Mouse (Mus musculus) heart, embryonic 14.5 days (tissue): ENCODE data around the gene Tnfrsf1a. TPM values are rescaled to one million over a fixed set of nuclear protein-coding genes. Genes with fewer than 3 reads are reported as not detected.

ENCODE experiments used
- ATAC-seq: fragments of 200-750 bp; cut with Nextera tagmentation; 2 replicates; pipeline ENCODE4 v1.8.0; 2017; ENCODE audit warnings: low read depth, moderate TSS enrichment; ENCODE audit not compliant: insufficient number of reproducible peaks, insufficient read depth, low FRiP score
- H3K27ac ChIP-seq, 2 experiments: fragments of 200-500 bp in 1 of 2; fragments of 300-500 bp in 1 of 2; sonication (generic) in 1 of 2; replicated peaks in 1 of 2; 2 replicates each; pipeline ENCODE4 v1.5.1; 2012 to 2014; ENCODE audit warnings: low read depth in 2 of 2, low read length in 2 of 2, control low read depth in 1 of 2, mild to moderate bottlenecking in 1 of 2, mixed read lengths in 1 of 2; ENCODE audit not compliant: control insufficient read depth in 1 of 2, insufficient read depth in 1 of 2
- H3K27me3 ChIP-seq: fragments of 300-500 bp; sonication (generic); 2 replicates; pipeline ENCODE4 v1.6.1; 2014; ENCODE audit warnings: mild to moderate bottlenecking, low read length, control low read depth; ENCODE audit not compliant: control insufficient read depth, insufficient read depth
- H3K36me3 ChIP-seq: fragments of 300-500 bp; sonication (generic); 2 replicates; pipeline ENCODE4 v1.6.1; 2014; ENCODE audit warnings: mild to moderate bottlenecking, control low read depth, low read length, mixed read lengths; ENCODE audit not compliant: control insufficient read depth, insufficient read depth
- H3K4me1 ChIP-seq, 2 experiments: fragments of 200-500 bp in 1 of 2; fragments of 300-500 bp in 1 of 2; sonication (generic) in 1 of 2; 2 replicates each; pipeline ENCODE4 v1.6.1; 2012 to 2014; ENCODE audit warnings: low read length in 2 of 2, control low read depth in 1 of 2, mixed read lengths in 1 of 2; ENCODE audit not compliant: control insufficient read depth in 2 of 2, insufficient read depth in 2 of 2
- H3K4me2 ChIP-seq: fragments of 300-500 bp; sonication (generic); 2 replicates; pipeline ENCODE4 v1.6.1; 2014; ENCODE audit warnings: mild to moderate bottlenecking, low read length
- H3K4me3 ChIP-seq, 2 experiments: fragments of 200-500 bp in 1 of 2; fragments of 300-500 bp in 1 of 2; sonication (generic) in 1 of 2; 2 replicates each; pipeline ENCODE4 v1.5.1; 2012 to 2014; ENCODE audit warnings: low read length in 2 of 2, mild to moderate bottlenecking in 2 of 2, control low read depth in 1 of 2, low read depth in 1 of 2, moderate library complexity in 1 of 2; ENCODE audit not compliant: control insufficient read depth in 1 of 2, insufficient read depth in 1 of 2
- H3K9ac ChIP-seq: fragments of 300-500 bp; sonication (generic); 2 replicates; pipeline ENCODE4 v1.6.1; 2014; ENCODE audit warnings: mild to moderate bottlenecking, low read length
- H3K9me3 ChIP-seq: fragments of 300-500 bp; sonication (generic); 2 replicates; pipeline ENCODE4 v1.6.1; 2016; ENCODE audit warnings: low read length, control low read depth; ENCODE audit not compliant: control insufficient read depth
- WGBS: fragments of 180-500 bp; shearing (Covaris S2); extraction: QIAGEN DNeasy Blood & Tissue Kit; methylation state at CpG from one replicate; pipeline ENCODE4 v1.1.7; 2014; 5-methylcytosine and 5-hydroxymethylcytosine counted together
- polyA plus RNA-seq: library from polyadenylated mRNA; unstranded; fragments of >200 nt; fragmentation: Nextera tagmentation; extraction: Ambion mirVana; gene quantifications from 2 replicates; pipeline ENCODE4 v1.2.1, GENCODE M21; 2014

Gene Tnfrsf1a
- polyA plus RNA-seq, 1 experiment from 2014 or later, result 43.5 TPM

GRCm38 (mm10) chr6:125317077-125317476 lies 32.1 kb upstream of the Tnfrsf1a start:
- Histone ChIP-seq H3K4me3 (no peak overlapping the region), H3K27me3 (peaks cover 26% of the 10 kb centered on the region), H3K4me1 (peaks cover 20 to 23% of the 10 kb centered on the region in 2 experiments), H3K27ac (no peak overlapping the region), H3K36me3 (no peaks in the 10 kb centered on the region; the same call in 1 of the 2 replicates), H3K9ac (no peak overlapping the region), H3K9me3 (no peaks in the 10 kb centered on the region), H3K4me2 (no peak overlapping the region)
- no peak for ATAC-seq
- WGBS, result 17% methylated on average over 7 of the region's 7 CpGs

GRCm38 (mm10) chr6:125318981-125319918 lies 29.9 kb upstream of the Tnfrsf1a start:
- Histone ChIP-seq H3K4me3 (no peak overlapping the region), H3K4me1 (peaks cover 6 to 10% of the 10 kb centered on the region in 2 experiments; a peak in 3 of 4 replicates), H3K9ac (no peak overlapping the region), H3K27me3 (peaks cover 43% of the 10 kb centered on the region), H3K4me2 (no peak overlapping the region), H3K27ac (no peak overlapping the region), H3K36me3 (no peaks in the 10 kb centered on the region), H3K9me3 (no peaks in the 10 kb centered on the region)
- 64% methylated on average over 15 of the region's 15 CpGs for WGBS
- no peak for ATAC-seq

- Histone ChIP-seq H3K36me3 (no peaks in the 10 kb centered on the region), H3K27ac (no peak overlapping the region), H3K27me3 (peaks cover 43% of the 10 kb centered on the region), H3K4me3 (no peak overlapping the region), H3K4me1 (peaks cover 4 to 8% of the 10 kb centered on the region in 2 experiments; a peak in 2 of 4 replicates), H3K9ac (no peak overlapping the region), H3K9me3 (no peaks in the 10 kb centered on the region), H3K4me2 (no peak overlapping the region)
- no peak for ATAC-seq
These were observed 29.3 kb upstream of the Tnfrsf1a start for GRCm38 (mm10) chr6:125319919-125320296.

GRCm38 (mm10) chr6:125320323-125320722 lies 28.8 kb upstream of the Tnfrsf1a start, which contains the start of gene Scnn1a:
TSS of gene Scnn1a (plus strand) at chr6:125320659.
- H3K27me3 ChIP-seq, result peaks cover 43% of the 10 kb centered on the region
- H3K9me3 ChIP-seq, result no peaks in the 10 kb centered on the region
- H3K9ac ChIP-seq, result peak within 1 kb of the TSS; percentile 30; the same call in 1 of the 2 replicates
- H3K27ac ChIP-seq, result no peak within 1 kb of the TSS
- no peak within 1 kb of the TSS for H3K4me3 ChIP-seq
- ATAC-seq, result no peak
- H3K4me2 ChIP-seq, result peak within 1 kb of the TSS; percentile 39
- no peaks in the 10 kb centered on the region for H3K36me3 ChIP-seq
- peaks cover 7 to 11% of the 10 kb centered on the region in 2 experiments; a peak in 2 of 4 replicates for H3K4me1 ChIP-seq
- 100% methylated on average over 1 of the region's 1 CpGs for WGBS

GRCm38 (mm10) chr6:125321114-125321855 lies 27.9 kb upstream of the Tnfrsf1a start:
- Histone ChIP-seq H3K27me3 (peaks cover 43% of the 10 kb centered on the region), H3K9me3 (no peaks in the 10 kb centered on the region), H3K4me2 (peak overlapping the region; percentile 39), H3K9ac (peak overlapping the region; percentile 30; the same call in 1 of the 2 replicates), H3K4me3 (no peak overlapping the region), H3K4me1 (peaks cover 10 to 14% of the 10 kb centered on the region in 2 experiments; a peak in 2 of 4 replicates), H3K27ac (no peak overlapping the region), H3K36me3 (no peaks in the 10 kb centered on the region)
- ATAC-seq, result no peak
- WGBS, result 11% methylated on average over 26 of the region's 26 CpGs

- H3K27me3 ChIP-seq, result peaks cover 43% of the 10 kb centered on the region
- H3K27ac ChIP-seq, result no peak overlapping the region
- H3K36me3 ChIP-seq, result no peaks in the 10 kb centered on the region
- no peak for ATAC-seq
- peaks cover 5 to 9% of the 10 kb centered on the region in 2 experiments; a peak in 2 of 4 replicates for H3K4me1 ChIP-seq
- H3K4me3 ChIP-seq, result no peak overlapping the region
- H3K9me3 ChIP-seq, result no peaks in the 10 kb centered on the region
- WGBS, result 57% methylated on average over 13 of the region's 13 CpGs
- no peak overlapping the region for H3K4me2 ChIP-seq
- H3K9ac ChIP-seq, result no peak overlapping the region
These were observed 26.4 kb upstream of the Tnfrsf1a start for GRCm38 (mm10) chr6:125322794-125323193.

GRCm38 (mm10) chr6:125323547-125323946 lies 25.6 kb upstream of the Tnfrsf1a start:
- Histone ChIP-seq H3K4me1 (peaks cover 5 to 9% of the 10 kb centered on the region in 2 experiments; a peak in 2 of 4 replicates), H3K9me3 (no peaks in the 10 kb centered on the region), H3K27me3 (peaks cover 43% of the 10 kb centered on the region), H3K9ac (no peak overlapping the region), H3K27ac (no peak overlapping the region), H3K36me3 (no peaks in the 10 kb centered on the region), H3K4me3 (no peak overlapping the region), H3K4me2 (no peak overlapping the region)
- WGBS, result 63% methylated on average over 6 of the region's 6 CpGs
- no peak for ATAC-seq
